Mouse (Mus musculus): Measurements from ENCODE around the gene Zfp980. TPM values are rescaled to one million over a fixed set of nuclear protein-coding genes. Genes with fewer than 3 reads are reported as not detected.

Gene Zfp980
- polyA plus RNA-seq (2012; fragmentation: generic; extraction: Trizol) = not detected

GRCm38 (mm10) chr4:145670385-145670784, at the start of gene Zfp980:
Gene Zfp980, plus strand, starts transcription at chr4:145670685.

Other genes starting within 250 kb of the Zfp980 start
- under 1 TPM in 1 of 2 experiments, not detected in 1; 0.01 TPM for gene Zfp990, start 159.9 kb upstream of the Zfp980 start, polyA plus RNA-seq (2012; fragmentation: generic; extraction: Trizol)
- gene Gm13212, start 85.5 kb upstream of the Zfp980 start, polyA plus RNA-seq (2012; fragmentation: generic; extraction: Trizol) = under 1 TPM; 0.05 to 0.77 TPM
- not detected for gene Zfp986, start 198.1 kb downstream of the Zfp980 start, polyA plus RNA-seq (2012; fragmentation: generic; extraction: Trizol)

All from C3H10T1/2 (cell line).